Mouse (Mus musculus): Measurements from ENCODE around the gene F11r.

- no peak for TF ChIP-seq CTCF (conservative IDR thresholded peaks at IDR 0.05; ENCODE audit: low read length)
- TF ChIP-seq POU5F1 (IDR thresholded peaks at IDR 0.05; ENCODE audit: borderline replicate concordance, low read length), result no peak
- TF ChIP-seq NANOG (IDR thresholded peaks at IDR 0.05; ENCODE audit: borderline replicate concordance, low read length), result no peak
Measured at GRCm38 (mm10) chr1:171435974-171436373, 1.4 kb upstream of the F11r start.
